Mouse (Mus musculus): ENCODE results near the gene 6430628N08Rik. TPM values are rescaled to one million over a fixed set of nuclear protein-coding genes. Genes with fewer than 3 reads are reported as not detected.

6430628N08Rik gene
- polyA plus RNA-seq, 1 experiment from 2014 or later, result not detected

DNA sequence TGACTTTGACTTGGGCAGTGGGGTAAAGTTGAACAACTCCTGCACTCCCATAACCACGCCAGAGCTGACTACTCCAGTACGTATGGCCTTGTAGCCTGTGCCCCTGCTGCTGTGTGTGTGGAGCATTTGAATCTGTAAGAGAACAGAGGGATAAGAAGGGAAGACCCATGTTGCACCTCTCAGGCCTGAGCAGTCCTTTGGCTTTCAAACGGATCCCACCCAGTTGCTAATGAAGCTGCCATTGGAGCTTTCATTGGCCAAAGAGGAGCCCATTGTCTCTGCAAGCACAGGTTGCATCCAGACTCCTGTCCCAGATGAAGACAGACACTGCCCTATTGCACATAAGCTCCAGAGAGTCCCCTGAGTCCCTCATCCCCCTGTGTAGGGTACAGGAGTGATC lies 17.2 kb upstream of the 6430628N08Rik start:
- no peaks in the 10 kb centered on the region for H3K9me3 ChIP-seq (replicated peaks; ENCODE audit: control insufficient read depth, low read length)
- ATAC-seq (replicated peaks; ENCODE audit: insufficient number of reproducible peaks, low FRiP score, low TSS enrichment, low read depth), result no peak
- DNase-seq (ENCODE audit: low spot score), result no peak
- no peak overlapping the region for H3K27ac ChIP-seq (replicated peaks; ENCODE audit: low read depth, low read length)
- H3K4me2 ChIP-seq (ENCODE audit: low read depth, low read length), result no peak overlapping the region
- WGBS, result 79% methylated on average over 3 of the region's 3 CpGs
- H3K4me1 ChIP-seq (ENCODE audit: control insufficient read depth, insufficient read depth, low read length), result no peaks in the 10 kb centered on the region; the same call in 1 of the 2 replicates
- H3K9ac ChIP-seq (replicated peaks; ENCODE audit: low read length), result no peak overlapping the region
- H3K27me3 ChIP-seq (ENCODE audit: control insufficient read depth, insufficient read depth, low read length), result no peaks in the 10 kb centered on the region
- H3K36me3 ChIP-seq (replicated peaks; ENCODE audit: control insufficient read depth, insufficient read depth, low read depth, low read length), result no peaks in the 10 kb centered on the region; the same call in 1 of the 2 replicates
- H3K4me3 ChIP-seq (ENCODE audit: low read depth, low read length), result no peak overlapping the region

DNA sequence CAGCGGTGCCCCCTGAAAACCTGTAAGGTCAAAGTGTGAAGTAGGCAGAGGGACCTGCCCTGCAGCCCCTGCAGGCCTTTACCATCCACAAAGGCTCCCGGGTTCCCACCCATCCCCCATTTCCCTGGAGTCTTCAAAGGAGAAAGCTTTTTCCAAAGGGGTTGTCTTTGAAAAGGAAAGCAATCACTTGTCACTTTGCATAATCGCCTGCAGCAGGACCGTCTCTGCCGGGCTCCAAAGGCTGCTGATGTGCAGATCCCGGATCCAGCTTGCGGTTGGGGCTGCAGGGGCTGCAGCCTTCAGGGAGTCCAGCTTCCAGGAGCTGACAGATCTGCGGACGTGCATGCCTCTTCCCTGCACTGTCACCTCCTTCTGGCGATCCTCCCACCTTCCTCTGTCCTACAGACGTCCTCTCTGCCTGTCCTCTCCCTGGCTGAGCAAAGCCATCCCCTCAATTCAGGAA lies 12.2 kb upstream of the 6430628N08Rik start:
- peak; percentile 50 for ATAC-seq (replicated peaks; ENCODE audit: insufficient number of reproducible peaks, low FRiP score, low TSS enrichment, low read depth)
- H3K9ac ChIP-seq (replicated peaks; ENCODE audit: low read length), result no peak overlapping the region
- no peak overlapping the region for H3K27ac ChIP-seq (replicated peaks; ENCODE audit: low read depth, low read length)
- H3K27me3 ChIP-seq (ENCODE audit: control insufficient read depth, insufficient read depth, low read length), result no peaks in the 10 kb centered on the region
- no peaks in the 10 kb centered on the region for H3K36me3 ChIP-seq (replicated peaks; ENCODE audit: control insufficient read depth, insufficient read depth, low read depth, low read length)
- peak; percentile 50 for DNase-seq (ENCODE audit: low spot score)
- H3K9me3 ChIP-seq (replicated peaks; ENCODE audit: control insufficient read depth, low read length), result no peaks in the 10 kb centered on the region
- H3K4me2 ChIP-seq (ENCODE audit: low read depth, low read length), result no peak overlapping the region
- no peaks in the 10 kb centered on the region for H3K4me1 ChIP-seq (ENCODE audit: control insufficient read depth, insufficient read depth, low read length)
- H3K4me3 ChIP-seq (ENCODE audit: low read depth, low read length), result no peak overlapping the region
- WGBS, result under 1% methylated on average over 11 of the region's 11 CpGs

DNA sequence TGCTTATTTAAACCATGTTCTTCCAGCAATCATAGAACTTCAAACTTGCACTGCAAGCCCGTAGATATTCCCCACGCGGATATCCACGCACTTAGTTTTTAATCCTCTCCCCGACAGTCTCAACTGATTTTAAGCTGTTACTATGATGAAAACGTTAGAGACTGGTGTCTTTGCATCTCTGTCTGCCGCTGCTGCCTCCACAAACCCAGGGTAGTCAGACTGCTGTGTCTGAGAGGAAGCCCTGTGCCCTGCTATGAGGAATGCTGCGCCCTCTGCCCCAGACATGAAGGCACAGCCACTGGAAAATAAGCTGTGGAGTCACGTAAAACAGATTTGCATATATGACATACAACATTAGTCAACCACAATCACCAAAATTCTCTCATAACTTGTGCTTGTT lies 11.6 kb upstream of the 6430628N08Rik start:
- Histone ChIP-seq H3K36me3 (replicated peaks; ENCODE audit: control insufficient read depth, insufficient read depth, low read depth, low read length) (no peaks in the 10 kb centered on the region), H3K4me3 (ENCODE audit: low read depth, low read length) (no peak overlapping the region), H3K9ac (replicated peaks; ENCODE audit: low read length) (no peak overlapping the region), H3K9me3 (replicated peaks; ENCODE audit: control insufficient read depth, low read length) (no peaks in the 10 kb centered on the region), H3K4me1 (ENCODE audit: control insufficient read depth, insufficient read depth, low read length) (no peaks in the 10 kb centered on the region), H3K27me3 (ENCODE audit: control insufficient read depth, insufficient read depth, low read length) (no peaks in the 10 kb centered on the region), H3K4me2 (ENCODE audit: low read depth, low read length) (no peak overlapping the region), H3K27ac (replicated peaks; ENCODE audit: low read depth, low read length) (no peak overlapping the region)
- ATAC-seq (replicated peaks; ENCODE audit: insufficient number of reproducible peaks, low FRiP score, low TSS enrichment, low read depth), result no peak
- 41% methylated on average over 9 of the region's 9 CpGs for WGBS
- DNase-seq (ENCODE audit: low spot score), result no peak

DNA sequence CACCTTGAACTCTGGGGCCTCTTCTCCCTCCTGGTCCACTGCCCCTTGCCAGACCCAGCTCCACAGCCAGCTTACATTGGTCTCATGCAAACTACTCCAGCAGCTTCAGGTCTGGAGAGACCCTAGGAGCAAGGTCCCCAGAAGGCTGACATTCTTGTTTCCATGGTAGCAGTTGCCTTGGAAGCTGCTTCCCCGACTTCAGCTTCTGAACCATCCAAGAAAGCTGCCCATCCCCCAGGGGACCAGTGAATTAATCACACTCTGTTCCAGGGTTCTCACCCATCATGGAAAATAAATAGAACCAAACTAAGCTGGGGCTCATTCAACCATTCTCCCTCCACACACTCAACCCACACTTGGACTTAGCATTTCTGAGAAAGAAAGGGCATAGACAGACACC lies 9.3 kb upstream of the 6430628N08Rik start:
- H3K9ac ChIP-seq (replicated peaks; ENCODE audit: low read length), result no peak overlapping the region
- WGBS, result 9% methylated on average over 1 of the region's 1 CpGs
- H3K4me1 ChIP-seq (ENCODE audit: control insufficient read depth, insufficient read depth, low read length), result no peaks in the 10 kb centered on the region
- no peak overlapping the region for H3K4me3 ChIP-seq (ENCODE audit: low read depth, low read length)
- H3K36me3 ChIP-seq (replicated peaks; ENCODE audit: control insufficient read depth, insufficient read depth, low read depth, low read length), result no peaks in the 10 kb centered on the region
- H3K27ac ChIP-seq (replicated peaks; ENCODE audit: low read depth, low read length), result no peak overlapping the region
- no peaks in the 10 kb centered on the region for H3K27me3 ChIP-seq (ENCODE audit: control insufficient read depth, insufficient read depth, low read length)
- DNase-seq (ENCODE audit: low spot score) (no peak), ATAC-seq (replicated peaks; ENCODE audit: insufficient number of reproducible peaks, low FRiP score, low TSS enrichment, low read depth) (no peak)
- no peaks in the 10 kb centered on the region for H3K9me3 ChIP-seq (replicated peaks; ENCODE audit: control insufficient read depth, low read length)
- H3K4me2 ChIP-seq (ENCODE audit: low read depth, low read length), result no peak overlapping the region

DNA sequence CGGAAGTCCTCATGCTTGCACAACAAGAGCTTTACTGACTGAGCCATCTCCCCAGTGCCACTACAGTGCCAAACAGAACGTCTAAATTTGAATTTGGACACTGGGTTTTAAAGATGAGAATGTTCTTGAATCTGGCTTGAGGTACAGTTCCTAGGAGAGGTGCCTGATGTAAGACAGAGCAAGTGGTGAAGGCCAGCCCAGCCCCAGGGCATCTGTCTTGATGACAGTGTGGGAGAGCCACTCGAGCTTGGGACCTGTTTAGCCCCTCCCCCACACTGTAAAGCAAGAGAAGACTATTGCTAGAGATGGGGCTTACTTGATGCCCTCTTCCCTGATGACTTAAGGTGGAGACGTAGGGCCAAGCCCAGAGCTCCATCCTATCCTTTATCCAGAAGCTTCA lies 8.3 kb upstream of the 6430628N08Rik start:
- Histone ChIP-seq H3K9ac (replicated peaks; ENCODE audit: low read length) (no peak overlapping the region), H3K9me3 (replicated peaks; ENCODE audit: control insufficient read depth, low read length) (no peaks in the 10 kb centered on the region), H3K4me1 (ENCODE audit: control insufficient read depth, insufficient read depth, low read length) (no peaks in the 10 kb centered on the region), H3K4me3 (ENCODE audit: low read depth, low read length) (no peak overlapping the region), H3K27me3 (ENCODE audit: control insufficient read depth, insufficient read depth, low read length) (no peaks in the 10 kb centered on the region), H3K27ac (replicated peaks; ENCODE audit: low read depth, low read length) (no peak overlapping the region), H3K36me3 (replicated peaks; ENCODE audit: control insufficient read depth, insufficient read depth, low read depth, low read length) (no peaks in the 10 kb centered on the region), H3K4me2 (ENCODE audit: low read depth, low read length) (no peak overlapping the region)
- no peak for ATAC-seq (replicated peaks; ENCODE audit: insufficient number of reproducible peaks, low FRiP score, low TSS enrichment, low read depth)
- no peak for DNase-seq (ENCODE audit: low spot score)
- 57% methylated on average over 4 of the region's 4 CpGs for WGBS

DNA sequence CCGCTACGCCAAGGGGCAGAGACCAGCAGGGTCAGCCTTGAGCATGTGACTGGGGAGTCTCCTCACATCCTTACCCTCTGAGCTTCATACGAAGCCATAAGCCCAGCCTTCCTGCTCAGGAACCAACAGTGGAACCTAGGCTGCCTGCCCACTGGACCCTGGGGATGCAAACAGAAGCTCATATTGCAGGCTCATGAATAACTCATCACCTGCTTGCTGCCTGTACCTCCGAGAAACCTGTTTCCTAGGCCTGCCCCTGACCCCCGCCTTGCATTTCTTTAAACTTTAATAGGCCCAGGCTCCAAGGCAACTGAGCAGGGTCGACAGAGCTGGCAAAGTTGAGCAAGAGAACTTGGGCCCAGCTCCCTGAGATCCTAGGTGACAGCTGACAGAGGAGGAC lies 6.4 kb upstream of the 6430628N08Rik start, which contains the start of gene Kncn:
Gene Kncn (plus strand): TSS at position 379 of the 400 bp plus-strand sequence.
- 70% methylated on average over 6 of the region's 6 CpGs for WGBS
- no peak within 1 kb of the TSS for H3K27ac ChIP-seq (replicated peaks; ENCODE audit: low read depth, low read length)

DNA sequence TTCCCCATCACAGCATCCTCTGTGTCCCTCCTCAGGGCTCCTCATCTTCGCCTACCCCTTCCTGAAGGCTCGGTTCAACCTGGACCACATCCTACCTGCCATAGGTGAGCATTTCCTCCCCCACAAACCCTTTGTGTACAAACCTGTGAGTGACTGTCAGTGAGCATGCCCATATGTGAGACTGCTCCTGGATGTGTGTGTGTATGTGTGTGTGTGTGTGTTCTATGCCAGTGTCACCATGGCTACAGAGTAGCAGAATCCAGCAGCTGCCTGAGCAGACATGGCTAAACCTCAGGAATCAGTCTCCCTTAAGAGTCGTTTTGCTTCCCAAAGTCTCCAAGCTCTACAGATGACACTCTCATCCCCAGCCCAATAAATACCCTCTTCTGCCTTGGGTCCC lies 4.6 kb upstream of the 6430628N08Rik start:
- no peak overlapping the region for H3K27ac ChIP-seq (replicated peaks; ENCODE audit: low read depth, low read length)
- no peaks in the 10 kb centered on the region for H3K9me3 ChIP-seq (replicated peaks; ENCODE audit: control insufficient read depth, low read length)
- H3K4me2 ChIP-seq (ENCODE audit: low read depth, low read length), result no peak overlapping the region
- no peak for DNase-seq (ENCODE audit: low spot score)
- no peak overlapping the region for H3K4me3 ChIP-seq (ENCODE audit: low read depth, low read length)
- peaks cover 3% of the 10 kb centered on the region; the same call in 1 of the 2 replicates for H3K4me1 ChIP-seq (ENCODE audit: control insufficient read depth, insufficient read depth, low read length)
- no peak overlapping the region for H3K9ac ChIP-seq (replicated peaks; ENCODE audit: low read length)
- no peak for ATAC-seq (replicated peaks; ENCODE audit: insufficient number of reproducible peaks, low FRiP score, low TSS enrichment, low read depth)
- no peaks in the 10 kb centered on the region for H3K36me3 ChIP-seq (replicated peaks; ENCODE audit: control insufficient read depth, insufficient read depth, low read depth, low read length)
- 76% methylated on average over 3 of the region's 3 CpGs for WGBS
- peaks cover 10% of the 10 kb centered on the region for H3K27me3 ChIP-seq (ENCODE audit: control insufficient read depth, insufficient read depth, low read length)

More for the DNA sequence above, 6.4 kb upstream of the 6430628N08Rik start, which contains the start of gene Kncn:
- DNase-seq (ENCODE audit: low spot score) (no peak), ATAC-seq (replicated peaks; ENCODE audit: insufficient number of reproducible peaks, low FRiP score, low TSS enrichment, low read depth) (no peak)
- H3K27me3 ChIP-seq (ENCODE audit: control insufficient read depth, insufficient read depth, low read length), result no peaks in the 10 kb centered on the region
- H3K36me3 ChIP-seq (replicated peaks; ENCODE audit: control insufficient read depth, insufficient read depth, low read depth, low read length), result no peaks in the 10 kb centered on the region
- H3K4me3 ChIP-seq (ENCODE audit: low read depth, low read length), result no peak within 1 kb of the TSS
- no peaks in the 10 kb centered on the region for H3K4me1 ChIP-seq (ENCODE audit: control insufficient read depth, insufficient read depth, low read length)
- H3K4me2 ChIP-seq (ENCODE audit: low read depth, low read length), result no peak within 1 kb of the TSS
- H3K9me3 ChIP-seq (replicated peaks; ENCODE audit: control insufficient read depth, low read length), result no peaks in the 10 kb centered on the region
- no peak within 1 kb of the TSS for H3K9ac ChIP-seq (replicated peaks; ENCODE audit: low read length)

DNA sequence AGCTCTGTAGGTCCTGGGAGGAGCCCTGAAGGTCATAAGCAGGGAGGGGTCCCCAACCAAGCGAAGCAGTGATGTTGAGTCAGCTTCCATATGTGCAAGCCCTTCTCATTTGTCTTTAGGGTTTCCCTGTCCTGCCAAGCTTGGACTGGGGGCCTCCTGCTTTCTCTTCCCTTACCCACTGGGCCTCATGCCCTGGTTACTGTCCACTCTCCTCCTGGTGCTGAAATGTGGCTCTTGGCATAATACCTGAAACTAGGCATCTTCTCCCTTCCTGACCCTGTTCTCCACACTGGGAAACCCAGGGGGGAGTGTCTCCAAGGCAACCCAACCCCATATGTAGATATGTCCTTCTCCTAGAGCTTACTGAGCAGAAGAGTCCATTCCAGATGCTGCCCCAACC lies 3.6 kb upstream of the 6430628N08Rik start:
- 53% methylated on average over 1 of the region's 1 CpGs for WGBS
- H3K27ac ChIP-seq (replicated peaks; ENCODE audit: low read depth, low read length), result no peak overlapping the region
- H3K4me2 ChIP-seq (ENCODE audit: low read depth, low read length), result no peak overlapping the region
- no peak overlapping the region for H3K4me3 ChIP-seq (ENCODE audit: low read depth, low read length)
- DNase-seq (ENCODE audit: low spot score) (peak; percentile 52), ATAC-seq (replicated peaks; ENCODE audit: insufficient number of reproducible peaks, low FRiP score, low TSS enrichment, low read depth) (no peak)
- no peak overlapping the region for H3K9ac ChIP-seq (replicated peaks; ENCODE audit: low read length)
- peaks cover 17% of the 10 kb centered on the region for H3K27me3 ChIP-seq (ENCODE audit: control insufficient read depth, insufficient read depth, low read length)
- no peaks in the 10 kb centered on the region for H3K36me3 ChIP-seq (replicated peaks; ENCODE audit: control insufficient read depth, insufficient read depth, low read depth, low read length)
- no peaks in the 10 kb centered on the region for H3K9me3 ChIP-seq (replicated peaks; ENCODE audit: control insufficient read depth, low read length)
- peaks cover 3% of the 10 kb centered on the region; the same call in 1 of the 2 replicates for H3K4me1 ChIP-seq (ENCODE audit: control insufficient read depth, insufficient read depth, low read length)
